Mouse (Mus musculus): ENCODE results near the gene Gm26620. TPM values are rescaled to one million over a fixed set of nuclear protein-coding genes. Genes with fewer than 3 reads are reported as not detected.

Gm26620 gene
- total RNA-seq, 2 experiments from 2014 or later = 0.45 to 0.49 TPM

- no peak for DNase-seq
These were observed 27.2 kb downstream of the Gm26620 start for GRCm38 (mm10) chr1:170911907-170912660.

GRCm38 (mm10) chr1:170912891-170913615 is 28.2 kb downstream of the Gm26620 start, which contains the start of gene Fcrlb:
Gene Fcrlb (minus strand): TSS chr1:170912941.
- no peak for DNase-seq

GRCm38 (mm10) chr1:170915657-170916056 is 30.8 kb downstream of the Gm26620 start:
- no peak for DNase-seq

GRCm38 (mm10) chr1:170919308-170919707 is 34.4 kb downstream of the Gm26620 start:
- no peak for DNase-seq

GRCm38 (mm10) chr1:170924485-170924884 is 39.6 kb downstream of the Gm26620 start:
- peak; percentile 36 to 60 for DNase-seq

GRCm38 (mm10) chr1:170926941-170927340 is 42.1 kb downstream of the Gm26620 start:
- no peak for DNase-seq

- DNase-seq = no peak
These were observed 42.5 kb downstream of the Gm26620 start, which contains the start of gene Fcrla for GRCm38 (mm10) chr1:170927378-170927777. Gene Fcrla (minus strand): TSS chr1:170927583.

- no peak for DNase-seq
These were observed 43.6 kb downstream of the Gm26620 start for GRCm38 (mm10) chr1:170928467-170928866.

- DNase-seq = no peak
These were observed 44.4 kb downstream of the Gm26620 start for GRCm38 (mm10) chr1:170929245-170929644.

GRCm38 (mm10) chr1:170932043-170932442 is 47.2 kb downstream of the Gm26620 start:
- no peak for DNase-seq

- DNase-seq = no peak
These were observed 48.6 kb downstream of the Gm26620 start for GRCm38 (mm10) chr1:170933386-170933920.

- DNase-seq = no peak
These were observed 49.1 kb downstream of the Gm26620 start for GRCm38 (mm10) chr1:170933940-170934339.

GRCm38 (mm10) chr1:170934383-170934782 is 49.5 kb downstream of the Gm26620 start:
- no peak for DNase-seq

Other genes starting within 250 kb of the Gm26620 start
- gene Olfml2b, start 240.5 kb upstream of the Gm26620 start, total RNA-seq (2021) = 10 to 100 TPM; 11.8 to 14.8 TPM
- 10 to 100 TPM; 66.1 to 66.3 TPM for gene Atf6, start 17.3 kb upstream of the Gm26620 start, total RNA-seq (2021)
- gene Dusp12, start 475 bp downstream of the Gm26620 start, total RNA-seq (2021) = 1 to 10 TPM; 8.1 to 8.3 TPM
- gene Fcrlb, start 27.9 kb downstream of the Gm26620 start, total RNA-seq (2021) = not detected
- 1 to 10 TPM in 1 of 2 experiments, under 1 TPM in 1; 0.22 to 2.7 TPM for gene Fcrla, start 42.5 kb downstream of the Gm26620 start, total RNA-seq (2021)
- 1 to 10 TPM; 6.8 to 7.3 TPM for gene Fcgr2b, start 91.5 kb downstream of the Gm26620 start, total RNA-seq (2021)
- gene Fcgr4, start 133.9 kb downstream of the Gm26620 start, total RNA-seq (2021) = under 1 TPM; 0.35 to 0.59 TPM
- gene Fcgr3, start 179.9 kb downstream of the Gm26620 start, total RNA-seq (2021) = 10 to 100 TPM; 12.7 to 12.9 TPM
- gene Cfap126, start 228.9 kb downstream of the Gm26620 start, total RNA-seq (2021) = 1 to 10 TPM in 1 of 2 experiments, under 1 TPM in 1; 0.60 to 1.4 TPM